Mouse (Mus musculus) cortical plate, adult 2 months (tissue): ENCODE data around the gene Timeless.

ENCODE experiments used
- CTCF ChIP-seq: fragments of 200-500 bp; IDR thresholded peaks from 2 replicates; pipeline ENCODE4 v1.5.1; 2011; ENCODE audit warnings: mild to moderate bottlenecking, control low read depth, low read length; ENCODE audit not compliant: insufficient read depth; ENCODE audit errors: extremely low read depth
- POLR2A ChIP-seq: fragments of 200-500 bp; IDR thresholded peaks from 2 replicates; pipeline ENCODE4 v1.6.1; 2011; ENCODE audit warnings: mild to moderate bottlenecking, low read length, control low read depth; ENCODE audit not compliant: insufficient read depth; ENCODE audit errors: extremely low read depth

GRCm38 (mm10) chr10:128185277-128185940 is 46.5 kb upstream of the Timeless start:
- no peak for TF ChIP-seq POLR2A
- TF ChIP-seq CTCF = no peak
